Mouse (Mus musculus) ovary, postnatal 14 days (tissue): ENCODE measurements around the gene Coq4.
A peak's percentile ranks its signal among the peaks of the same experiment; 100 is the strongest.
"Not testable (repeated sequence)": the region's sequence is repeated elsewhere in the genome, so short reads cannot be mapped to it uniquely, and the experiment has no call there.

Experiments
- DNase-seq: peaks from one replicate; pipeline ENCODE4 v3.0.0; 2022; ENCODE audit warnings: low spot score

Gene Coq4

DNA sequence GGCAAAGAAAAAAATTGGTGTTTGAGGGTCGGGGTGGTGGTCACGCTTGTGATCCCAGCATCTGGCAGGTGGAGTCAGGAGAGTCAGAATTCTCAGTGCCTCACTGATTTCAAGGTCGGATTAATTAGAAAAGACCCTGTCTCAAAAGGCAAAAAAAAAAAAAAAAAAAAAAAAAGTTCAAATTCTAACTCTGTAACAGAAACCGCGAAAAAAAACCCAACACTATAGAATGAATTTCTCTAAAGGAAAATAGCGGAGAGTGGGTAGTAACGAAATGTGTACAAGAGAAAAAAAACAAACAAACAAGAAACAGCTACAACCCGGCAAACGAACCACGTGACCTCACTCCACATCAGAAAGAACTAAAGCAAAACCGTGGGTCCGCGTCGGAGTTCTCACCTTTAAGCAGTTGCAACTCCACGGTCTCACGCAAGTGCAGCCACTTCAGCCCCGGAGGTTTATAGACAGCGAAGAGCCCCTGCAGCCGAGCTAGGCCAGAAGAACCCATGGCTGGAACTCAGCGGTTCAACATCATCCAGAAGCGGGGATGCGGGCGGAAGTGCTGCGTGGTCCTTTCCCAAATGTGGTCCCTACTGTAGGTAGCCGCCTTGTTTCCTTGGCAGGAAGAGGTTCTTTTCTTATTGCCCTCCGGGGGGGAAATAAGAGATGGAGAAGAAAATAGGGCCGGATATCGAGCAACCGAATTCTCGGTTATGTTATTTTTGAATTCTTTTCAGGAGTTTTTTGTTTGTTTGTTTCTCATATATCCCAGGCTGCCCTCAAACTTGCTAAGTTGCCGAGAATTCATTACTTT lies at the start of gene Coq4:
Coq4 (plus strand) TSS at position 390 of the 814 bp plus-strand sequence.
- DNase-seq = peak; percentile 83

DNA sequence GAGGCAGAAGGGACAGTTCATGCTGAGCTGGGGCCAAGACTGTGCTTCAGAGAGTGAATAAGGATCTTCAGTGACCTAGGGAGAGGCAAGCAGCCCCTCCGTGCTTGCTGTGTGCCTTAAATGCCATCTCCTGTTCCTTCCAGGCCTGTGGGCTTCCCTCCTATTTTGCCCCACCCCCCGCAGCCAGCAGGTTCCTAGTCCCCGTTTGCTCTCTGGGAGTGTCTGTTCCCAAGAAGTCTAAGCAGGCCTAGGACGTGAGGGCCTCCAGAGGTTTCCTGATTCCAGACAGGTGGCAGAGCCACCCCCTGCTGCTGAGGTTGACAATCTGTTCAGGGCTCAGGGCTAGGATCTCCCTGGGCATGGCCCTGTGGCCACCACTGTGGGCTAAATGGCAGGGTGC lies 48.5 kb upstream of the Coq4 start:
- no peak for DNase-seq

GRCm38 (mm10) chr2:29739368-29739767 lies 47.9 kb upstream of the Coq4 start:
- DNase-seq = no peak

- DNase-seq = no peak
Measured at GRCm38 (mm10) chr2:29741207-29741606, 46.1 kb upstream of the Coq4 start.

- DNase-seq = no peak
Measured at GRCm38 (mm10) chr2:29744256-29744655, 43.0 kb upstream of the Coq4 start.

- no peak for DNase-seq
Measured at GRCm38 (mm10) chr2:29747188-29747782, 40.0 kb upstream of the Coq4 start.

GRCm38 (mm10) chr2:29747852-29748251 lies 39.4 kb upstream of the Coq4 start:
- no peak for DNase-seq

- no peak for DNase-seq
Measured at GRCm38 (mm10) chr2:29748499-29748898, 38.8 kb upstream of the Coq4 start.

DNA sequence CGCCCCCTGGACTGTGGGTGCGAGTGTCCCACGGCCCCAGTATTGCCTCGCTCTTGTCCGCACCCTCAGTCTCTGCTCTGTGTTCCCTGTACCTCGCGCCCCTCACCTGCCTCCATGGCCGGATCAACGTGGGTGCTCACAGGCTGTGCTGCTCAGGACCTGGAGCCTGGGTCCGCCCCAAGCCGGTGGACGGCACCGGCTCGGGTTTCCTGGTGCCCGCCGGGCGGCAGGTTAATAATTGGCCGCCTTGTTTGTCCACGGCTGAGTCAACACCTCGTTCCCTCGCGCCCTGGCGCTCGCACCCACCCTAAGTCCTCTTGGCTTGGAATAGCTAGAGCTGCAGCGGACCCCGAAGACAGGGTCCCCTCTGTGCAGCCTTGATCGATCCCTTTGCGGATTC lies 35.8 kb upstream of the Coq4 start, which contains the start of gene Gm13420:
Gm13420 (minus strand) TSS at position 189 of the 400 bp plus-strand sequence.
- DNase-seq = no peak

DNA sequence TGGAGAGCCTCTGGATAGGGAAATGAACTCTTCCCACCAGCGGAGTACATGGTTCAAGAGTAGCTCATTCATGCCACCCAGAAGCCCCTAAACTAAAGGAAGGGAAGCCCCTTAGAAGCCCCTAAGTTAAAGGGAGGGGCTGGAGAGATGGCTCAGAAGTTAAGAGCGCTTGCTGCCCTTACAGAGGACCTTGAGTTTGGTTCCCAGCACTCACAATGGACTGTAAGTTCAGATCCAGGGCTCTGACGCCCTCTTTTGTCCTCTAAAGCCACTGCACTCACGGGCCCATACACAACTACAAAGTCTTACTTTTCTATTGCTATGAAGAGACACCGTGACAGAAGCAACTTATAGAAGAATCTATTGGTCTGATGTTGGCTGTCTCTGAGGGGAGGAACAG lies 34.9 kb upstream of the Coq4 start:
- DNase-seq = no peak

DNA sequence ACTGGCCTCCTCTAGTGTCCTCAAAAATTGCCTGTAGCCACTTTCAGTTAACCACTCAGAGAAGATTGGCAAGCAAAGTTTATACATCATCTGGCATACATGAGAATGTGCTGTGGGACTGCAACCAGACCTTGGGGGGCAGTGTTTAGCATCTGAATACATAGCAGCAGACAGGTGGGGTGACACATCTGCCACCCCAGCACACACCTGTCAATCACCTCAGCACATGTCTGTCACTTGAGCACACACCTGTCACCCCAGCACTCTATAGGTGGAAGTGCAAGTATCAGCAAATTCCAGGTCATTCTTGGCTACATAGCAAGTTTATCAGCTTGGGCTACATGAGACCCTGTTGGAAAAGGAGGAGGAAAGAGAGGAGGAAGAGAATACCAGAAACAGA lies 31.6 kb upstream of the Coq4 start:
- DNase-seq = no peak

DNA sequence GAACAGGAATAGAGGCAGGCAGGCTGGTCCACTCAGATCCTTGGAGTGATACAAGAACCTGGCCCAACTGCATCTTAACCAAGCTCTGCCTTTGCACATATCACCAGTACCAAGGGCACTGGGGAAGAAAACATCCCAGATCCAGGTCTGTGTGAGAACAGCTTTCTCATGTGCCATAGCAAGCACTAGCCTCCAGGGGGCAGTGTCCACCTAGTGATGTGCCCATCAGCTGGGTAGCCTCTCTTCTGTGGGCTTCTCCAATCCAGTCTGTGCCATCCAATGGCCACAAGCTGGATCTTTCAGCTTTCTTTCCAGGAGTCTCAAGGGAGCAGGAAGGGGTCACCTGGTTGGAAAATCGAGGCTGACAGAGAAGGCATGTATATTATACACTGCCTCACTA lies 22.5 kb upstream of the Coq4 start:
- DNase-seq = peak; percentile 53

- DNase-seq = no peak
Measured at GRCm38 (mm10) chr2:29767976-29768709, 19.1 kb upstream of the Coq4 start.

- no peak for DNase-seq
Measured at GRCm38 (mm10) chr2:29768901-29769300, 18.4 kb upstream of the Coq4 start.

GRCm38 (mm10) chr2:29770162-29770561 lies 17.1 kb upstream of the Coq4 start:
- DNase-seq = no peak

DNA sequence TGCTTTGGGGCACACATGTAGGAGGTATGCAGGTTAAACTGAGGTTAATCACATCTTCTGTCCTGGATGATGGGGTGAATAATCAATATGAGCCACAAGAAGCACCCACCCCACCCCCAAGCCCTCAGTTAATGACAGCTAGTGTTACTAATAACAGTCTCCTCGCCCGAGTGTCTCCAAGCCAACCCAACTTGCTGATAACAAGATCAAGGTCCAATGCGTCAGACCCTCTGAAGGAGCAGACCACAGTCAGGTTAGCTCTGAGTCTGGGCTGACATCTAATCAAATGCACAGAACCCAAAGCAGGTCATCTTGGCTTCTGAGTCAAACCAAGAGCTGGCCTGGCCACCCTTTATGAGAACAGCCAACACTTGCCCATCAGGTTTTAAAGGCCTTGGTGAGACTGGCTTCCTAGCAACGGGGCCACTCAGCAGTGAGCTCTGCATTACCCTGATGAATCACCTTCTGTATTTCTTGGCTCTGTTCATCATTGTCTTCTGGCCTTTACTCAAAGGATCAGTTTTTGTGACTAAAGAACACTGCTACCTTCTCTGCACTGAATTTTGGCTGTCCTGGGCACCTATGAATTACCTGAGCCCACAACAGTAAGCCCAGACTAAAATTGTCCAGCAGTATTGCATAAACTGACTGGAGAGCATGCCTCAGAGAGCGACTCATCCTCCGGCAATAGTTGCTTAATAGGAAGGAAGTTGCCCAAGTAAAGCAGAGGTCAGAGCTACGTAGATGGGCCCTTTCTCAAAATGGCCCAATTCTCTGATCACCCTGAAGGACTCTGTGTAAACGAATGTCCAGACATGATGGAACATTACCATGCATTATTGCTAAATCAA lies 15.5 kb upstream of the Coq4 start:
- DNase-seq = no peak

GRCm38 (mm10) chr2:29773323-29773722 lies 14.0 kb upstream of the Coq4 start:
- no peak for DNase-seq

DNA sequence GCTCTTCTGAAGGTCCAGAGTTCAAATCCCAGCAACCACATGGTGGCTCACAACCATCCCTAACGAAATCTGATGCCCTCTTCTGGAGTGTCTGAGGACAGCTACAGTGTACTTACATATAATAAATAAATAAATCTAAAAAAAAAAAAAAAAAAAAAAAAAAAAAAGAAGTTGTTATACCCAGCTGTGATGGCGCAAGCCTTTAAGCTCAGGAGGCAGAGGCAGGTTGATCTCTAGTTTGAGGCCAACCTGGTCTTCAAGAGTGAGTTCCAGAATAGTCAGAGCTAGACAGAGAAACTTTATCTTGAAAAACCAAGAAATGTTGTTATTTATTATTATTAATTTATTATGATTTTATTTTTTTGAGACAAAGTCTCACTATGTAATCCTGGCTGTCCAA lies 6.0 kb upstream of the Coq4 start:
- not testable (repeated sequence) for DNase-seq

DNA sequence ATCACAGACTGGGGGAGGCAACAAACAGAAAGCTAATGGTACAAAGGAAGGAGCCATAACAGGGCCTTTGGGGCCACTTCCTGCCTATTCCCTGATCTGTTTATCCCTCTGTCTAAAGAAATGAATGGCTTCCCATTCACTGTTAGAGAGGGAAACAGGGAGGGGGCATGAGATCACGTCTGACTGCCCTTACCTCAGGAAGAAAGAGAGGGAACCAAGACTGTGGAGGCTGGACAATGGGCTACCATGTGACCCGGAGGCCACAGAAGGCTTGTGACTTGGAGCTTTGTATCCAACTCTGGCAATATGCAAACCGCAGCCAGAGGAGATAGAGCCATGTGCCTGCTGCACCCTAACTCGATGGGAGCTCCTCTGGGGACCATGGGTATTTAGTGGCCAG lies 3.0 kb upstream of the Coq4 start:
- no peak for DNase-seq

DNA sequence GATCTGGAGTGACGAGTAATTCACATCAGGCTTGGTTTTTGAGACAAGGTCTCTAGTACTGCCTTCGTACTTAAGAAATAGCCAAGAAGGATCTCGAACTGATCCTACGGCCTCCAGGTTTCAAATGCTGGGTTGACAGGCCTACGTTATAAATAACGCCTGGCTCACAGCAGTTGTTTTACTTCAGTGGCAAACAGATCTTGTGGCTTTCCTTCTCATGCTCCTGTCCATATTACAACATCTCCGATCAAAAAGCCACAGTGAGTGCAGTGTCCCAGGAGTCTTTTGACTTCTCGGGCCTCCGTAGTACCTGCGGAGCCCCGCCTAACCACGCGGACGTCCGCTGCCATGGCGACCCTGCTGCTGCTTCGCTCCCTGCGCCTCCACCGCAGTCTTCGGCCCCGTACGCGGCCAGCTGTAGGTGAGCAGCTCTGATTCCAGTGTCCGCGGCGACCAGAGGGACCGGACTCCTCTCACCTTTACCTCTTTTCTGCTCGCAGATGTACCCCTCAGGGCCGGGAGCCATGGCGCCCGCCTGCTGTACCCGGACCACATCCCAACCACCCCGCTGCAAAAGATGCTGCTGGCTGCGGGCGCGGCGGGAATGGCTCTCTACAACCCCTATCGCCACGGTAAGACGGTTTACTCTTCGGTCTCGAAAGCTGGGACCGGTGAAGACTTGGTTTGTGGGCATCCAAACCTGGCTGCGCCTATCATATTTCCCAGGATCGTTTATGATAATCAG lies 816 bp downstream of the Coq4 start, which contains the start of gene Trub2:
Trub2 (minus strand) TSS at position 566 of the 745 bp plus-strand sequence.
- peak; percentile 68 for DNase-seq
